Mouse (Mus musculus): ENCODE measurements around the gene Il15ra.

GRCm38 (mm10) chr2:11672144-11672543 is 32.9 kb upstream of the Il15ra start:
- TF ChIP-seq POLR2A (IDR thresholded peaks at IDR 0.05; ENCODE audit: borderline replicate concordance, insufficient read depth, low read length) (no peak), CTCF (IDR thresholded peaks at IDR 0.05; ENCODE audit: borderline replicate concordance, insufficient read depth, low read depth, low read length) (no peak)
